Mouse (Mus musculus) cerebellum, adult 2 months (tissue): ENCODE data around the gene Fryl. TPM values are rescaled to one million over a fixed set of nuclear protein-coding genes. Genes with fewer than 3 reads are reported as not detected.

ENCODE experiments used
- DNase-seq, 2 experiments: peaks; one replicate each; pipeline ENCODE4 v3.0.0; 2021
- H3K27ac ChIP-seq: fragments of 200-500 bp; 2 replicates; pipeline ENCODE4 v1.5.1; 2012; ENCODE audit warnings: low read length, control low read depth, inconsistent platforms; ENCODE audit not compliant: insufficient read depth
- H3K27me3 ChIP-seq: fragments of 200-500 bp; 2 replicates; pipeline ENCODE4 v1.6.1; 2012; ENCODE audit warnings: inconsistent platforms, mild to moderate bottlenecking, low read length, moderate library complexity; ENCODE audit not compliant: control insufficient read depth, insufficient read depth
- H3K4me1 ChIP-seq: fragments of 200-500 bp; 2 replicates; pipeline ENCODE4 v1.6.1; 2011; ENCODE audit warnings: low read length; ENCODE audit not compliant: control insufficient read depth, insufficient read depth
- H3K4me3 ChIP-seq: fragments of 200-500 bp; replicated peaks from 2 replicates; pipeline ENCODE3; 2011; ENCODE audit warnings: mild to moderate bottlenecking, low read depth, low read length, control low read depth; ENCODE audit not compliant: insufficient read depth
- CTCF ChIP-seq: fragments of 200-500 bp; IDR thresholded peaks from 2 replicates; pipeline ENCODE4 v1.5.1; 2011; ENCODE audit warnings: low read depth, mild to moderate bottlenecking, control low read depth, low read length, moderate library complexity, borderline replicate concordance; ENCODE audit not compliant: insufficient read depth
- POLR2A ChIP-seq: fragments of 200-500 bp; IDR thresholded peaks from 2 replicates; pipeline ENCODE4 v1.6.1; 2011; ENCODE audit warnings: low read length, control low read depth, borderline replicate concordance; ENCODE audit not compliant: insufficient read depth
- WGBS: fragments of 180-500 bp; shearing (Covaris S2); methylation state at CpG from one replicate; pipeline ENCODE4 v1.1.7; 2018; 5-methylcytosine and 5-hydroxymethylcytosine counted together
- polyA plus RNA-seq: library from polyadenylated mRNA; depleted of rRNA; stranded (reverse); fragments of >200 nt; gene quantifications from 2 replicates; pipeline ENCODE4 v1.2.3, GENCODE M21; 2012; rRNA removed

Gene Fryl
- 60.2 and 61.4 TPM in 2 replicates for polyA plus RNA-seq

- H3K4me3 ChIP-seq, result peak within 1 kb of the TSS; percentile 81
- H3K4me1 ChIP-seq, result no peaks in the 10 kb centered on the region
- peak within 1 kb of the TSS; percentile 78 for H3K27ac ChIP-seq
- TF ChIP-seq CTCF, result no peak
- peak; percentile 34; the same call in 1 of the 2 replicates for TF ChIP-seq POLR2A
- peak; percentile 90 to 96 for DNase-seq
- under 1% methylated on average over 43 of the region's 44 CpGs for WGBS
- no peaks in the 10 kb centered on the region for H3K27me3 ChIP-seq
Measured at GRCm38 (mm10) chr5:73256352-73257065, at the start of gene Fryl. Gene Fryl, minus strand, starts transcription at chr5:73256619.

DNA sequence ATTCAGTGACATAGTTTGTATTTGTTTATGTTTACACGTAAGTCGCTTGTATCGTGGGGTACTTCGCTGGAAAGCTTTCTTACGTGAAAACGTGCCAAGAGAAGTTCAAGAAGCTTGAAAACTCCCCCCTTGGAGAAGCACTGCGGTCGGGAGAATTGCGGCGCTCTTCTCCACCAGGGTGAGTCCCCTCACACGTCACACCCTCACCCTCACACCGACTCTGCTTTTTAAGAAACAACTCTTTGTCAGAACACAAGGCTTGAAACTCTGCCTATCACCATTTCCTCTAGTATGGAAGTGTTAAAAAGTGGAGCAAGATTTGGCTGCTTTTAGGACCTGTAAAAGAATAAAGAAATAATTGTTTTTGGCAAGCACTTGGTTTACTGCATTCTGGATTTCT, 48.1 kb upstream of the Fryl start:
- Histone ChIP-seq H3K27me3 (no peaks in the 10 kb centered on the region), H3K27ac (no peak overlapping the region), H3K4me3 (no peak overlapping the region), H3K4me1 (no peaks in the 10 kb centered on the region)
- DNase-seq, result no peak
- WGBS, result 78% methylated on average over 12 of the region's 12 CpGs
- TF ChIP-seq CTCF (no peak), POLR2A (no peak)

DNA sequence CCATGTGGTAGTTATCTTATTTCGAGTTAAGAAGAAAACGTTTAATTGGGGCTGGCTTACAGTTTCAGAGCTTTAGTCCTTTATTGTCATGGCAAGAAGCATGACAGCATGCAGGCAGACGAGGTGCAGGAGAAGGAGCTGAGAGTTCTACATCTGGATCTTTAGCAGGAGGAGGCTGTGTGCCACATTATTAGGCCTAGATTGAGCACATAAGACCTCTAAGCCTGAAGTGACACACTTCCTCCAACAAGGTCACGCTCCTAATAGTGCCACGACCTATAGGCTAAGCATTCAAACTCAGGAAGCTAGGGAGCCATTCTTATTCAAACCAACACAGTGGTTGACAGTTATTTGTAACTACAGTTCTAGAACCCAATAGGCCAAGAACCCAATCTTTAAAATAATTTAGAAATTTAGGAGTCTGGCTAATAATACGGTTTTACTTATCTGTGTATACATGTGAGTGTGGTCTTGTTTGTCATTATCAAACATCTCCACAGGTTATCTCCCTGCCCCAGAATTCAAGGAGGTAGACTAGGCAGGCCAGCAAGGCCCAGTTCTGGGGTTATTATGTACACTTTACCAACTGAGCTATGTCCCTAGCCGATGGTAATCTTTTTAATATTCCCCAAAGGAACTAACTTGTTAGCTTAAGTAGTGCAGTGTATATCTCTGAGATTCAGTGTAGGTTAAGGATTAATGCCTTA, 45.3 kb upstream of the Fryl start:
- DNase-seq, result no peak
- Histone ChIP-seq H3K4me3 (no peak overlapping the region), H3K27ac (no peak overlapping the region), H3K4me1 (no peaks in the 10 kb centered on the region), H3K27me3 (no peaks in the 10 kb centered on the region)
- 93% methylated on average over 7 of the region's 7 CpGs for WGBS
- TF ChIP-seq CTCF (no peak), POLR2A (no peak)

DNA sequence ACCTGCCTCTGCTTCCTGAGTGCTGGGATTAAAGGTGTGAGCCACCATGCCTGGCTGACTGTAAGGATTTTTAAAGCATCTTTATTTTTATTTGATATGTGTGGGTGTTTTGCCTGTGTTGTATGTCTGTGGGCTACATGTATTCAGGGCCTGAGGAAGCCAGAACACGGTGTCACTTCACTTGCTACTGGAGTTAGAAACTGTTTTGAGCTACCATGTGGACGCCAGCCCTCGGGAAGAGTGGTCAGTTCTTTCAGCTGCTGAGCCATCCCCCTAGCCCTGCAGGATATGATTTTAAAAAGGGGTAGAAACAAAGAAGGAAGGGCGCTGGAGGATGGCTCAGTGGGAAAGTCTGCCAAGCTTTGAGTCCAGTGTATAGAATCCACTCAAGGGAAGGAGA, 39.5 kb upstream of the Fryl start:
- 52% methylated on average over 4 of the region's 4 CpGs for WGBS
- DNase-seq, result no peak
- H3K27me3 ChIP-seq, result no peaks in the 10 kb centered on the region
- H3K4me3 ChIP-seq, result no peak overlapping the region
- TF ChIP-seq POLR2A (no peak), CTCF (no peak)
- H3K27ac ChIP-seq, result no peak overlapping the region
- peaks cover 6% of the 10 kb centered on the region; the same call in 1 of the 2 replicates for H3K4me1 ChIP-seq

- TF ChIP-seq CTCF, result no peak
- TF ChIP-seq POLR2A, result no peak
- peaks cover 6% of the 10 kb centered on the region; the same call in 1 of the 2 replicates for H3K4me1 ChIP-seq
- no peak overlapping the region for H3K4me3 ChIP-seq
- 94% methylated on average over 7 of the region's 7 CpGs for WGBS
- no peaks in the 10 kb centered on the region for H3K27me3 ChIP-seq
- no peak overlapping the region for H3K27ac ChIP-seq
- no peak for DNase-seq
Measured at GRCm38 (mm10) chr5:73295016-73295415, 38.6 kb upstream of the Fryl start.

- TF ChIP-seq POLR2A (no peak), CTCF (no peak)
- 0 out of 2 replicates have a peak overlapping the region, but pooled peaks have one; percentile 83 for H3K27ac ChIP-seq
- H3K4me3 ChIP-seq, result peak overlapping the region; percentile 84
- peaks cover 6% of the 10 kb centered on the region; the same call in 1 of the 2 replicates for H3K4me1 ChIP-seq
- 4% methylated on average over 8 of the region's 8 CpGs for WGBS
- no peak for DNase-seq
- H3K27me3 ChIP-seq, result no peaks in the 10 kb centered on the region
Measured at GRCm38 (mm10) chr5:73293458-73293827, 37.0 kb upstream of the Fryl start.

GRCm38 (mm10) chr5:73292502-73293457, 36.4 kb upstream of the Fryl start, which contains the start of gene Ociad1:
Gene Ociad1, plus strand, starts transcription at chr5:73292784.
- TF ChIP-seq POLR2A (peak; percentile 89; the same call in 1 of the 2 replicates), CTCF (no peak)
- DNase-seq, result peak; percentile 96 to 97
- Histone ChIP-seq H3K4me1 (peaks cover 6% of the 10 kb centered on the region; the same call in 1 of the 2 replicates), H3K27me3 (no peaks in the 10 kb centered on the region), H3K27ac (peak within 1 kb of the TSS; percentile 83), H3K4me3 (peak within 1 kb of the TSS; percentile 84)
- under 1% methylated on average over 58 of the region's 58 CpGs for WGBS
